ENCODE assay signal across 28 mouse cellular contexts in the genomic region with DNA sequence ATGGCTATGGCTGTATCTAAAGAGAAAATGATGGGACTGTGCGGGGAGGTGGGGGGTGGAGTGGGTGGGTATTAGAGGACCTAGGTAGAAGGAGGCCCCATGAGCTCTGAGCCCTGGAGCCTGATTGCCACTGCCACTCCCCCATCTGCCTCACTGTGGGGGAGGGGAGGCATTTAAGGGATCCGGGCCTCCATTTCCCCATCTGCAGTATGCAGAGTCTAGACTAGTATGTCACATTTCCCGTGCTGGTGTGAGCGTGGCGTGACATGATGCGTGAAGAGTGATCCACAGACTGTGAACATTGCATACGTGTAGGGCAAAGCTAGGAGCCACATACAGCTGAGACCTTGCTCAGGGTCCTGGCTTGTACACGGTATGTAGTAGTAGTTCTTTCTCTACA.
DNase-seq lines count a peak whose midpoint lies in the region; ATAC-seq lines count a peak whose summit lies in the region.
"Had no signal": no experiment of that assay in that cellular context is flagged by ENCODE, and none has a peak within 500 bp of the region (broad histone marks: within the 10 kb centered on the region; RNA-seq: fewer than 3 reads in every experiment).

No protein-coding gene starts in this region.

- H3K36me3 ChIP-seq in forebrain, embryonic 10.5 days (replicated peaks): no peaks in the 10 kb centered on the region
- H3K36me3 ChIP-seq in forebrain, embryonic 15.5 days: no peaks in the 10 kb centered on the region
- no peaks in the 10 kb centered on the region for H3K36me3 ChIP-seq in kidney, embryonic 15.5 days
- no peaks in the 10 kb centered on the region for H3K36me3 ChIP-seq in embryonic facial prominence, embryonic 10.5 days (replicated peaks)
- H3K36me3 ChIP-seq: embryonic facial prominence, embryonic 12.5 days; embryonic facial prominence, embryonic 15.5 days; forebrain, embryonic 12.5 days; heart, embryonic 13.5 days; hindbrain, embryonic 10.5 days; hindbrain, embryonic 13.5 days; intestine, embryonic 15.5 days had no signal

- H3K4me1 ChIP-seq in forebrain, embryonic 10.5 days: peaks cover 27% of the 10 kb centered on the region
- H3K4me1 ChIP-seq in forebrain, embryonic 15.5 days: peaks cover 8% of the 10 kb centered on the region
- peaks cover 22% of the 10 kb centered on the region; the same call in 1 of the 2 replicates for H3K4me1 ChIP-seq in kidney, embryonic 15.5 days
- peaks cover 10% of the 10 kb centered on the region for H3K4me1 ChIP-seq in embryonic facial prominence, embryonic 10.5 days

- no peak overlapping the region for H3K4me2 ChIP-seq in forebrain, embryonic 15.5 days (replicated peaks)
- H3K4me2 ChIP-seq in kidney, embryonic 15.5 days: no peak overlapping the region
- H3K4me2 ChIP-seq: embryonic facial prominence, embryonic 12.5 days; embryonic facial prominence, embryonic 15.5 days; forebrain, embryonic 12.5 days; heart, embryonic 13.5 days; hindbrain, embryonic 13.5 days; intestine, embryonic 15.5 days had no signal

- DNase-seq in forebrain, embryonic 10.5 days (ENCODE audit: extremely low spot score, low spot score): peak; percentile 10
- no peak for DNase-seq in kidney, adult 18-20 months
- DNase-seq in A20 (ENCODE audit: low read depth, low spot score): peak; percentile 78
- peak; percentile 2 for DNase-seq in embryonic facial prominence, embryonic 10.5 days (ENCODE audit: low spot score)
- DNase-seq in kidney, adult 8-10 months: no peak
- DNase-seq in right cerebral cortex, adult 18-20 months: no peak
- DNase-seq: adrenal gland, adult 8-10 months; adrenal gland, postnatal 25 days; cerebellum, adult 11-12 months; cerebellum, adult 8-10 months; cerebellum, postnatal 14 days; gastrocnemius, postnatal 10 days; gastrocnemius, postnatal 36 days; heart, adult 18-20 months; heart, postnatal 14 days had no signal

- WGBS in forebrain, embryonic 10.5 days: 94% methylated on average over 8 of the region's 8 CpGs
- 92% methylated on average over 8 of the region's 8 CpGs for WGBS in forebrain, embryonic 15.5 days
- WGBS in kidney, embryonic 15.5 days: 74% methylated on average over 8 of the region's 8 CpGs
- WGBS in embryonic facial prominence, embryonic 10.5 days: 93% methylated on average over 8 of the region's 8 CpGs

- no peaks in the 10 kb centered on the region for H3K9me3 ChIP-seq in forebrain, embryonic 10.5 days
- no peaks in the 10 kb centered on the region for H3K9me3 ChIP-seq in forebrain, embryonic 15.5 days
- H3K9me3 ChIP-seq in kidney, embryonic 15.5 days (replicated peaks): no peaks in the 10 kb centered on the region
- H3K9me3 ChIP-seq in embryonic facial prominence, embryonic 10.5 days: no peaks in the 10 kb centered on the region
- H3K9me3 ChIP-seq: embryonic facial prominence, embryonic 12.5 days; embryonic facial prominence, embryonic 15.5 days; forebrain, embryonic 12.5 days; heart, embryonic 13.5 days; hindbrain, embryonic 10.5 days; hindbrain, embryonic 13.5 days; intestine, embryonic 15.5 days had no signal

- ATAC-seq in forebrain, embryonic 15.5 days (replicated peaks): no peak
- peak; percentile 27; the same call in 1 of the 2 replicates for ATAC-seq in kidney, embryonic 15.5 days (replicated peaks; ENCODE audit: low FRiP score)
- ATAC-seq: activated CD4-positive, CD25-positive, alpha-beta regulatory T cell, adult 4 months; CD4-positive, CD25-positive, alpha-beta regulatory T cell, adult 4 months; forebrain, embryonic 16.5 days; hindbrain, embryonic 16.5 days; intestine, embryonic 15.5 days had no signal

- no peak overlapping the region for H3K27ac ChIP-seq in forebrain, embryonic 10.5 days
- no peak overlapping the region for H3K27ac ChIP-seq in forebrain, embryonic 15.5 days (replicated peaks)
- H3K27ac ChIP-seq in kidney, embryonic 15.5 days: no peak overlapping the region
- no peak overlapping the region for H3K27ac ChIP-seq in embryonic facial prominence, embryonic 10.5 days (replicated peaks)
- H3K27ac ChIP-seq: embryonic facial prominence, embryonic 12.5 days; embryonic facial prominence, embryonic 15.5 days; forebrain, embryonic 12.5 days; heart, embryonic 13.5 days; hindbrain, embryonic 10.5 days; hindbrain, embryonic 13.5 days; intestine, embryonic 15.5 days had no signal

- H3K4me3 ChIP-seq in forebrain, embryonic 10.5 days: no peak overlapping the region
- no peak overlapping the region for H3K4me3 ChIP-seq in forebrain, embryonic 15.5 days
- no peak overlapping the region for H3K4me3 ChIP-seq in kidney, embryonic 15.5 days (replicated peaks)
- no peak overlapping the region for H3K4me3 ChIP-seq in embryonic facial prominence, embryonic 10.5 days
- H3K4me3 ChIP-seq: embryonic facial prominence, embryonic 12.5 days; embryonic facial prominence, embryonic 15.5 days; forebrain, embryonic 12.5 days; heart, embryonic 13.5 days; hindbrain, embryonic 10.5 days; hindbrain, embryonic 13.5 days; intestine, embryonic 15.5 days had no signal

- H3K9ac ChIP-seq in forebrain, embryonic 15.5 days (replicated peaks): no peak overlapping the region
- H3K9ac ChIP-seq in kidney, embryonic 15.5 days: no peak overlapping the region
- H3K9ac ChIP-seq: embryonic facial prominence, embryonic 12.5 days; embryonic facial prominence, embryonic 15.5 days; forebrain, embryonic 12.5 days; heart, embryonic 13.5 days; hindbrain, embryonic 13.5 days; intestine, embryonic 15.5 days had no signal

- H3K27me3 ChIP-seq in forebrain, embryonic 10.5 days (ENCODE audit: poor library complexity, severe bottlenecking): peaks cover 99% of the 10 kb centered on the region
- H3K27me3 ChIP-seq in forebrain, embryonic 15.5 days: no peaks in the 10 kb centered on the region
- H3K27me3 ChIP-seq in kidney, embryonic 15.5 days: peaks cover 48% of the 10 kb centered on the region
- H3K27me3 ChIP-seq in embryonic facial prominence, embryonic 10.5 days (replicated peaks; ENCODE audit: low read depth, poor library complexity, severe bottlenecking): peaks cover 98% of the 10 kb centered on the region

Comparison
In these comparisons a context has a peak if more than half of its experiments do, and no peak if none do; other contexts are left out.
1. DNase-seq: peak in forebrain, embryonic 10.5 days (single experiment), A20 (single experiment) and embryonic facial prominence, embryonic 10.5 days (single experiment); none in kidney, adult 18-20 months (single experiment), kidney, adult 8-10 months (0 of 2) and right cerebral cortex, adult 18-20 months (single experiment).